Mouse (Mus musculus) MEL (cell line): ENCODE data around the gene Slc16a11. TPM values are rescaled to one million over a fixed set of nuclear protein-coding genes. Genes with fewer than 3 reads are reported as not detected.
A peak's percentile ranks its signal among the peaks of the same experiment; 100 is the strongest.

Source experiments
- DNase-seq: peaks from one replicate; pipeline ENCODE4 v3.0.0; 2011; ENCODE audit warnings: low read depth, low spot score
- H3K27ac ChIP-seq: 2 replicates; pipeline ENCODE4 v1.5.1; 2012; ENCODE audit warnings: low read depth, mild to moderate bottlenecking, control low read depth, low read length, moderate library complexity; ENCODE audit not compliant: control insufficient read depth
- H3K27me3 ChIP-seq, 2 experiments: fragments of 150-350 bp in 1 of 2; sonication (generic) in 1 of 2; 2 replicates each; pipeline ENCODE4 v1.6.1; 2012; ENCODE audit warnings: low read length in 2 of 2, mild to moderate bottlenecking in 2 of 2, improper control_type of control experiment in 1 of 2, moderate library complexity in 1 of 2; ENCODE audit not compliant: insufficient read depth in 2 of 2, control insufficient read depth in 1 of 2
- H3K36me3 ChIP-seq, 2 experiments: 2 replicates each; pipeline ENCODE4 v1.6.1; 2012 to 2014; ENCODE audit warnings: low read length in 2 of 2, improper control_type of control experiment in 1 of 2, inconsistent platforms in 1 of 2, mild to moderate bottlenecking in 1 of 2; ENCODE audit not compliant: insufficient read depth in 2 of 2, control insufficient read depth in 1 of 2
- H3K4me1 ChIP-seq, 2 experiments: fragments of 150-350 bp in 1 of 2; sonication (generic) in 1 of 2; 2 replicates each; pipeline ENCODE4 v1.6.1; 2012; ENCODE audit warnings: low read length in 2 of 2, improper control_type of control experiment in 1 of 2, mild to moderate bottlenecking in 1 of 2; ENCODE audit not compliant: insufficient read depth in 2 of 2, control insufficient read depth in 1 of 2
- H3K4me3 ChIP-seq, 2 experiments: fragments of 150-350 bp in 1 of 2; sonication (generic) in 1 of 2; 2 replicates each; pipeline ENCODE4 v1.5.1; 2012; ENCODE audit warnings: low read depth in 2 of 2, low read length in 2 of 2, mild to moderate bottlenecking in 2 of 2, moderate library complexity in 2 of 2, control low read depth in 1 of 2, improper control_type of control experiment in 1 of 2; ENCODE audit not compliant: control insufficient read depth in 1 of 2, insufficient read depth in 1 of 2
- H3K79me2 ChIP-seq: 2 replicates; pipeline ENCODE4 v1.6.1; 2012; ENCODE audit warnings: mild to moderate bottlenecking, low read length, moderate library complexity; ENCODE audit not compliant: control insufficient read depth, poor library complexity, insufficient read depth
- H3K9ac ChIP-seq: 2 replicates; pipeline ENCODE4 v1.6.1; 2012; ENCODE audit warnings: low read depth, mild to moderate bottlenecking, control low read depth, low read length, moderate library complexity; ENCODE audit not compliant: control insufficient read depth, poor library complexity, severe bottlenecking
- H3K9me3 ChIP-seq: fragments of 150-350 bp; sonication (generic); replicated peaks from 2 replicates; pipeline ENCODE4 v1.6.1; 2012; ENCODE audit warnings: mild to moderate bottlenecking, low read length, improper control_type of control experiment, moderate library complexity; ENCODE audit not compliant: insufficient read depth
- CHD1 ChIP-seq: IDR thresholded peaks from 2 replicates; pipeline ENCODE4 v1.6.1; 2012; ENCODE audit warnings: low read depth, mild to moderate bottlenecking, inconsistent platforms, low read length, improper control_type of control experiment
- CHD2 ChIP-seq: IDR thresholded peaks from 2 replicates; pipeline ENCODE4 v1.6.1; 2011; ENCODE audit warnings: low read length, improper control_type of control experiment
- CTCF ChIP-seq, 3 experiments: IDR thresholded peaks in 2 of 3; conservative IDR thresholded peaks in 1 of 3; 2 replicates each; pipeline ENCODE4 v1.5.1; 2011 to 2012; ENCODE audit warnings: low read length in 3 of 3, low read depth in 2 of 3, mild to moderate bottlenecking in 2 of 3, improper control_type of control experiment in 1 of 3, inconsistent platforms in 1 of 3, mixed read lengths in 1 of 3, moderate library complexity in 1 of 3; ENCODE audit not compliant: control insufficient read depth in 1 of 3, insufficient read depth in 1 of 3, poor library complexity in 1 of 3, severe bottlenecking in 1 of 3
- E2F4 ChIP-seq: IDR thresholded peaks from 2 replicates; pipeline ENCODE4 v1.6.1; 2011; ENCODE audit warnings: low read depth, low read length, improper control_type of control experiment, borderline replicate concordance
- ELF1 ChIP-seq: IDR thresholded peaks from 2 replicates; pipeline ENCODE4 v1.6.1; 2014; ENCODE audit warnings: low read depth, mild to moderate bottlenecking, inconsistent platforms, low read length, improper control_type of control experiment, moderate library complexity
- EP300 ChIP-seq, 2 experiments: IDR thresholded peaks; 2 replicates each; pipeline ENCODE4 v1.6.1; 2011; ENCODE audit warnings: improper control_type of control experiment in 2 of 2, low read length in 2 of 2, low read depth in 1 of 2, mild to moderate bottlenecking in 1 of 2
- ETS1 ChIP-seq: IDR thresholded peaks from 2 replicates; pipeline ENCODE4 v1.6.1; 2012; ENCODE audit warnings: low read depth, mild to moderate bottlenecking, inconsistent platforms, low read length, improper control_type of control experiment, moderate library complexity
- HCFC1 ChIP-seq: IDR thresholded peaks from 2 replicates; pipeline ENCODE4 v1.6.1; 2012; ENCODE audit warnings: low read depth, mild to moderate bottlenecking, inconsistent platforms, low read length, improper control_type of control experiment, moderate library complexity
- KAT2A ChIP-seq: conservative IDR thresholded peaks from 2 replicates; pipeline ENCODE4 v1.6.1; 2012; ENCODE audit warnings: low read depth, low read length, improper control_type of control experiment, inconsistent platforms
- MAFK ChIP-seq: IDR thresholded peaks from 2 replicates; pipeline ENCODE4 v1.6.1; 2011; ENCODE audit warnings: low read depth, mild to moderate bottlenecking, low read length, improper control_type of control experiment, borderline replicate concordance
- MAX ChIP-seq: IDR thresholded peaks from 2 replicates; pipeline ENCODE4 v1.6.1; 2011; ENCODE audit warnings: low read length, improper control_type of control experiment
- MAZ ChIP-seq: IDR thresholded peaks from 2 replicates; pipeline ENCODE4 v1.6.1; 2012; ENCODE audit warnings: low read depth, mild to moderate bottlenecking, inconsistent platforms, low read length, improper control_type of control experiment
- MEF2A ChIP-seq: IDR thresholded peaks from 2 replicates; pipeline ENCODE4 v1.6.1; 2014; ENCODE audit warnings: low read depth, mild to moderate bottlenecking, inconsistent platforms, low read length, improper control_type of control experiment; ENCODE audit not compliant: poor library complexity, insufficient replicate concordance, severe bottlenecking; ENCODE audit errors: extremely low read depth
- MXI1 ChIP-seq: IDR thresholded peaks from 2 replicates; pipeline ENCODE4 v1.6.1; 2011; ENCODE audit warnings: mild to moderate bottlenecking, low read depth, low read length, improper control_type of control experiment
- MYB ChIP-seq: IDR thresholded peaks from 2 replicates; pipeline ENCODE4 v1.6.1; 2011; ENCODE audit warnings: mild to moderate bottlenecking, low read depth, low read length, improper control_type of control experiment
- MYC ChIP-seq: IDR thresholded peaks from 2 replicates; pipeline ENCODE4 v1.6.1; 2011; ENCODE audit warnings: low read depth, mild to moderate bottlenecking, low read length, improper control_type of control experiment, moderate library complexity
- NELFE ChIP-seq: IDR thresholded peaks from 2 replicates; pipeline ENCODE4 v1.6.1; 2011; ENCODE audit warnings: low read depth, low read length, improper control_type of control experiment
- NRF1 ChIP-seq: IDR thresholded peaks from 2 replicates; pipeline ENCODE4 v1.6.1; 2014; ENCODE audit warnings: low read depth, mild to moderate bottlenecking, inconsistent platforms, low read length, improper control_type of control experiment, moderate library complexity; ENCODE audit not compliant: poor library complexity, insufficient read depth, severe bottlenecking
- POLR2A ChIP-seq, 2 experiments: IDR thresholded peaks; 2 replicates each; pipeline ENCODE4 v1.6.1; 2011 to 2012; ENCODE audit warnings: low read length in 2 of 2, mild to moderate bottlenecking in 2 of 2, control low read depth in 1 of 2, improper control_type of control experiment in 1 of 2, low read depth in 1 of 2, moderate library complexity in 1 of 2; ENCODE audit not compliant: control insufficient read depth in 1 of 2, insufficient read depth in 1 of 2, poor library complexity in 1 of 2
- POLR2AphosphoS2 ChIP-seq: IDR thresholded peaks from 2 replicates; pipeline ENCODE4 v1.6.1; 2011; ENCODE audit warnings: low read length, improper control_type of control experiment
- RAD21 ChIP-seq: IDR thresholded peaks from 2 replicates; pipeline ENCODE4 v1.6.1; 2011; ENCODE audit warnings: mild to moderate bottlenecking, low read depth, low read length, improper control_type of control experiment
- RCOR1 ChIP-seq: IDR thresholded peaks from 2 replicates; pipeline ENCODE4 v1.6.1; 2012; ENCODE audit warnings: low read depth, mild to moderate bottlenecking, inconsistent platforms, low read length, improper control_type of control experiment
- SIN3A ChIP-seq: IDR thresholded peaks from 2 replicates; pipeline ENCODE4 v1.6.1; 2012; ENCODE audit warnings: low read length, improper control_type of control experiment, inconsistent platforms
- SMC3 ChIP-seq: IDR thresholded peaks from 2 replicates; pipeline ENCODE4 v1.6.1; 2011; ENCODE audit warnings: low read depth, low read length, improper control_type of control experiment
- TBP ChIP-seq: IDR thresholded peaks from 2 replicates; pipeline ENCODE4 v1.8.0; 2011; ENCODE audit warnings: low read depth, low read length, improper control_type of control experiment
- TCF12 ChIP-seq: IDR thresholded peaks from 2 replicates; pipeline ENCODE4 v1.6.1; 2014; ENCODE audit warnings: low read depth, mild to moderate bottlenecking, inconsistent platforms, low read length, improper control_type of control experiment, moderate library complexity
- USF1 ChIP-seq: IDR thresholded peaks from 2 replicates; pipeline ENCODE4 v1.6.1; 2014; ENCODE audit warnings: low read depth, mild to moderate bottlenecking, inconsistent platforms, low read length, improper control_type of control experiment, moderate library complexity
- ZMIZ1 ChIP-seq: IDR thresholded peaks from 2 replicates; pipeline ENCODE4 v1.6.1; 2012; ENCODE audit warnings: low read depth, mild to moderate bottlenecking, inconsistent platforms, low read length, improper control_type of control experiment, moderate library complexity
- polyA plus RNA-seq, 2 experiments: library from polyadenylated mRNA; stranded (reverse) in 1 of 2; unstranded in 1 of 2; fragments of >175 nt in 1 of 2; fragments of >200 nt in 1 of 2; gene quantifications; 2 replicates each; pipeline versions ENCODE4 v1.2.1 to v1.2.4; 2012; ENCODE audit warnings: low replicate concordance in 2 of 2, low read depth in 1 of 2; ENCODE audit not compliant: insufficient read length in 2 of 2, insufficient read depth in 1 of 2, missing spikeins in 1 of 2
- total RNA-seq: library from RNA; depleted of rRNA; stranded (reverse); fragments of 300-350 nt; gene quantifications from 2 replicates; pipeline ENCODE4 v1.2.3, GENCODE M21; 2012

The Slc16a11 gene
- total and polyA plus RNA-seq, 3 experiments: 0.31 to 1.2 TPM; not detected in 1

DNA sequence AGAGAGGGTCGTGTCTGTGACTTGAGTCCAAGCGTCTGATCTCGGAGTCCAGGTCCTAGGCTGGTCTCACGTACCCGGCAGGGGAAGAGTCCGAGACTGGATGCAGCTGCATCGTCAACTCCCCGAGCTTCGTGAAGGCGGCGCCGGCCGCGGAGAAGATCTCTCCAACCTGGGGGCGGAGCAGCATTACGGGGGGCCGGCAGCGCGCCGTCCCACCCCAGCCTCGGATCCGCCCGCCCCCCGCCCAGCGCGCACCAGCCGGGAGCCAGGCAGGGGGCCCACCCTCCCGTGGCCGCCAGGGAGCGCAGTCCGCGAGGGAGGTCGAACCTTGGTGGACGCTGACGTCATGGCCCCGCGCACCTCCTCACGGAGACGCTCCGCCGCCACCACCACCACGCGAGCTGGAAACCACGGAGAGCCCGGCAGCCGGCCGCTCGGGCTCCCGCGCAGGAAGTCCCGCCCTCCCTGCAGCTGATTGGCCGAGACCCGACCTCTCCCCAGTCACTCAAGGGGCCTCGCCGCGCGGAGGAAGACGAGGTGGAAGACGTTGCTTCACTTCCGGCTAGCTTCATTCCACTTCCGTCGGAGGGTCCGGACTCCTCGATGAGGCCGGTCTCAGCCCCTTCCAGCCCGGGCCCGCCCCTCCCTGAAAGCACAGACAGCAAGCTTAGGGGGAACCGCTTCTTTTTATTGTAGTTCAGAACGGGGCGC lies 25.1 kb downstream of the Slc16a11 start, which contains the start of gene 0610010K14Rik:
Gene 0610010K14Rik, minus strand, starts transcription at position 458 of the 711 bp plus-strand sequence.
- peak within 1 kb of the TSS; percentile 87 for H3K9ac ChIP-seq
- no peaks in the 10 kb centered on the region for H3K27me3 ChIP-seq
- TF ChIP-seq MAZ: peak; percentile 59
- TF ChIP-seq E2F4: no peak; the same call in 1 of the 2 replicates
- TF ChIP-seq TCF12: peak; percentile 96
- TF ChIP-seq MAFK: no peak
- peak; percentile 55 for TF ChIP-seq NRF1
- TF ChIP-seq NELFE: peak; percentile 89
- peak in 2 of 3 experiments; percentile 62 to 73; a peak in 4 of 6 replicates for TF ChIP-seq CTCF (IDR thresholded peaks at IDR 0.05 in 2 of 3, conservative IDR thresholded peaks at IDR 0.05 in 1 of 3; ENCODE audit: control insufficient read depth in 1 of 3, insufficient read depth in 1 of 3, low read depth in 2 of 3, low read length in 3 of 3, poor library complexity in 1 of 3, severe bottlenecking in 1 of 3)
- no peak; the same call in 1 of the 2 replicates for TF ChIP-seq MYB
- no peak for TF ChIP-seq CHD2
- TF ChIP-seq RAD21: no peak
- peak; percentile 98 for TF ChIP-seq TBP
- peak; percentile 68 for TF ChIP-seq MXI1
- TF ChIP-seq MAX: peak; percentile 81
- TF ChIP-seq MEF2A: peak; percentile 21; the same call in 1 of the 2 replicates
- TF ChIP-seq SIN3A: peak; percentile 72
- 0 out of 2 replicates have a peak, but pooled peaks have one; percentile 10 for TF ChIP-seq SMC3
- TF ChIP-seq USF1: peak; percentile 60; the same call in 1 of the 2 replicates
- peak; percentile 92 to 94 for TF ChIP-seq POLR2A (IDR thresholded peaks at IDR 0.05; ENCODE audit: control insufficient read depth in 1 of 2, insufficient read depth in 1 of 2, low read depth in 1 of 2, low read length in 2 of 2, poor library complexity in 1 of 2)
- TF ChIP-seq HCFC1: peak; percentile 87
- peak; percentile 76; the same call in 1 of the 2 replicates for TF ChIP-seq KAT2A
- 0 out of 4 replicates have a peak, but pooled peaks of 1 of the 2 experiments have one; percentile 17 for TF ChIP-seq EP300 (IDR thresholded peaks at IDR 0.05; ENCODE audit: low read depth in 1 of 2, low read length in 2 of 2)
- peak; percentile 42; the same call in 1 of the 2 replicates for TF ChIP-seq RCOR1
- peak; percentile 98 for TF ChIP-seq POLR2AphosphoS2
- no peak for TF ChIP-seq CHD1
- peak; percentile 72; the same call in 1 of the 2 replicates for TF ChIP-seq ELF1
- peak; percentile 63; the same call in 1 of the 2 replicates for TF ChIP-seq ZMIZ1
- peak; percentile 66; the same call in 1 of the 2 replicates for TF ChIP-seq MYC
- peak; percentile 73; the same call in 1 of the 2 replicates for TF ChIP-seq ETS1
- H3K4me1 ChIP-seq: peaks cover 0 to 7% of the 10 kb centered on the region in 2 experiments; a peak in 3 of 4 replicates
- no peaks in the 10 kb centered on the region for H3K9me3 ChIP-seq
- peaks cover 17% of the 10 kb centered on the region for H3K79me2 ChIP-seq
- peak; percentile 99 for DNase-seq
- peaks cover 0 to 6% of the 10 kb centered on the region in 2 experiments; a peak in 1 of 4 replicates for H3K36me3 ChIP-seq
- H3K27ac ChIP-seq: peak within 1 kb of the TSS; percentile 93
- peak within 1 kb of the TSS; percentile 87 to 92 for H3K4me3 ChIP-seq
